Mouse (Mus musculus) erythroblast, embryonic 14.5 days (primary cell): Measurements from ENCODE around the gene Pde11a. TPM values are rescaled to one million over a fixed set of nuclear protein-coding genes. Genes with fewer than 3 reads are reported as not detected.

Source experiments
- H3K27me3 ChIP-seq: 2 replicates; pipeline ENCODE4 v1.6.1; 2012; ENCODE audit warnings: inconsistent platforms; ENCODE audit not compliant: control insufficient read depth
- H3K36me3 ChIP-seq: 2 replicates; pipeline ENCODE4 v1.6.1; 2012; ENCODE audit warnings: mild to moderate bottlenecking, inconsistent platforms; ENCODE audit not compliant: control insufficient read depth
- H3K4me1 ChIP-seq: 2 replicates; pipeline ENCODE4 v1.6.1; 2012; ENCODE audit warnings: inconsistent platforms; ENCODE audit not compliant: control insufficient read depth
- H3K4me3 ChIP-seq: replicated peaks from 2 replicates; pipeline ENCODE3; 2012; ENCODE audit warnings: moderate library complexity, mild to moderate bottlenecking, inconsistent platforms
- H3K9me3 ChIP-seq: 2 replicates; pipeline ENCODE4 v1.6.1; 2012; ENCODE audit warnings: low read length, inconsistent platforms, mixed read lengths; ENCODE audit not compliant: control insufficient read depth
- GATA1 ChIP-seq: IDR thresholded peaks from 2 replicates; pipeline ENCODE4 v1.6.1; 2012; ENCODE audit warnings: low read length, inconsistent platforms, mixed read lengths
- TAL1 ChIP-seq: IDR thresholded peaks from 3 replicates; pipeline ENCODE4 v1.6.1; 2012; ENCODE audit warnings: low read length, inconsistent platforms, mixed read lengths
- polyA plus RNA-seq: library from polyadenylated mRNA; stranded (reverse); fragments of >175 nt; gene quantifications from 2 replicates; pipeline ENCODE4 v1.2.3, GENCODE M21; 2012

Pde11a gene
- polyA plus RNA-seq, 1 experiment: not detected

DNA sequence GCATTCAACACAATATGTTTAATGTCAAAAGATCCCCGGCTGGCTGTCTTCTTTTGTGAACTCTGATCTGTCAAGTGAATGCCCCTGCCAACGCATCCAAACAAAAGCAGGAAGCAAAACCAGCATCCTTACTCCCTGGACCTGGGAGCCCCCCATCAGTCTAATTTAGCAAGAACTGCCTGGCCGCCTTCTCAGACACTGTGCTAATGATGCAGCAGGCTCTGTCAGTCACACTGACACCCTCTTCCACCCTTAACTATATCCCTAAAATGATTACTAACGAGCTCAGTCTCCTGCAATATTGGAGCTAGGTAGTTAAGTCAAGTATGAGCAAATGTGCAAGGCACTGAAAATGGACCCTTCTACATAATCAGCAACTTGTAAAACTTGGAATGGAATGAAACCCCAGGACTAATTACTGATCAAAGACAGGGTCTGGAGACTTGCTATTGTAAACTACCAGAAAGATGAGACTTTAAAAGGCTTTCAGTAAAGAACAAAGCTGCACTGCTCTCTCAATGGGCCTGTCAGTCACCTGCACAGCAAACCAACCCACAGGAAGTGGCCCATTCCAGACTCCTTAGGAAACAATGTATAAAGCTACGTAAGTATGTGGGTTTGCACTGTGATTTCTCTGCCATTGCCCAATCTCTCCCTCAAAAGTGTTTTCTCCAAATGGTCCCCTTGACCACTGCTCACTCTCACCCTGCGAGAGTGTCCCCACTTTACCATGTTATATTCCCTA lies 118.0 kb downstream of the Pde11a start:
- Histone ChIP-seq H3K9me3 (no peaks in the 10 kb centered on the region), H3K36me3 (no peaks in the 10 kb centered on the region), H3K27me3 (no peaks in the 10 kb centered on the region), H3K4me3 (no peak overlapping the region), H3K4me1 (no peaks in the 10 kb centered on the region)
- no peak for TF ChIP-seq TAL1
- no peak for TF ChIP-seq GATA1

DNA sequence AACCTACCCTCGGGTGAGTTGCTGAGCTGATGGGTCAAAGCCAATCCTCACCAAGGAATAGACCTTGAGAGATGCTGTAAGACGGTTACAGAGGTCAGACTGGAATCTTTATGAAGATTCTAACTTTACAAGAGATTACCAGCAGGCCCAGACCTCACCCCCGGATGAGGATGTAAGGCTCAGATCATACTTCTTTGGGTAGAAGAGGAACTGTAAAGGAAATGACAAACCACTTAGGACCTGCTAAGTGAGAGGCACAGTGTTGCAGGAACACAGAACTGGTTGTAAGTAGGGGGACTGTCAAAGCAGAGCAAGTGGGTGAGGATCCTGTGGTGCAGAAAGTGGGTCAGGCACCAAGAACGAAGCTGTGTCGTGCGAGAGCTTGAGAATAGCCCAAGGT lies 119.0 kb downstream of the Pde11a start:
- H3K27me3 ChIP-seq: no peaks in the 10 kb centered on the region
- H3K4me3 ChIP-seq: no peak overlapping the region
- H3K4me1 ChIP-seq: no peaks in the 10 kb centered on the region
- no peaks in the 10 kb centered on the region for H3K9me3 ChIP-seq
- no peaks in the 10 kb centered on the region for H3K36me3 ChIP-seq
- TF ChIP-seq TAL1 (no peak), GATA1 (no peak)

GRCm38 (mm10) chr2:76216146-76216545 lies 122.4 kb downstream of the Pde11a start:
- Histone ChIP-seq H3K27me3 (no peaks in the 10 kb centered on the region), H3K4me3 (no peak overlapping the region), H3K36me3 (no peaks in the 10 kb centered on the region), H3K9me3 (no peaks in the 10 kb centered on the region), H3K4me1 (peaks cover 1% of the 10 kb centered on the region; the same call in 1 of the 2 replicates)
- TF ChIP-seq GATA1 (no peak), TAL1 (no peak)

GRCm38 (mm10) chr2:76215219-76215618 lies 123.4 kb downstream of the Pde11a start:
- H3K4me3 ChIP-seq: no peak overlapping the region
- no peaks in the 10 kb centered on the region for H3K9me3 ChIP-seq
- H3K36me3 ChIP-seq: no peaks in the 10 kb centered on the region
- H3K27me3 ChIP-seq: no peaks in the 10 kb centered on the region
- TF ChIP-seq GATA1 (no peak), TAL1 (no peak)
- H3K4me1 ChIP-seq: peaks cover 1% of the 10 kb centered on the region; the same call in 1 of the 2 replicates

DNA sequence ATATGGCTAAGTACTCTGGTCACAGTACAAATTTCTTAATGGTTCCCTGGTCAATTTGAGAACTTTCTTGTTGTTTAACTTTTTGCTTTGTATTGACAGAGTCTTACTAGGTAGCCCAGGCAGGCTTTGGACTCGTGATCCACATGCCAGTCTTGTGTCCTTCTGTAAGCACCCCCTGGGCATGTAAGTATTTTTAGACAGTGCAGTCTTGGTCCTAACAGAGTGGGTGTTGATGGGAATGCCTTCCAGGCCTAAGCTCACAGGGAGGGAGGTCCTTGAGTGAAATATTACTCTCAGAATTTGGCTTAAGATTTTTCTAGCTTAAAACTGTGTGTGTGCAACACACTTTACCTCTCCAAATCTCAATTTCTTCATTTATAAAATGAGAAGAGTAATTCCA lies 153.4 kb downstream of the Pde11a start:
- H3K4me3 ChIP-seq: no peak overlapping the region
- no peaks in the 10 kb centered on the region for H3K4me1 ChIP-seq
- H3K27me3 ChIP-seq: no peaks in the 10 kb centered on the region
- H3K36me3 ChIP-seq: no peaks in the 10 kb centered on the region
- H3K9me3 ChIP-seq: no peaks in the 10 kb centered on the region
- TF ChIP-seq TAL1: no peak
- TF ChIP-seq GATA1: no peak

- Histone ChIP-seq H3K36me3 (no peaks in the 10 kb centered on the region), H3K4me1 (no peaks in the 10 kb centered on the region), H3K27me3 (no peaks in the 10 kb centered on the region), H3K9me3 (no peaks in the 10 kb centered on the region), H3K4me3 (no peak overlapping the region)
- TF ChIP-seq TAL1: no peak
- TF ChIP-seq GATA1: no peak
These were observed 175.8 kb downstream of the Pde11a start for GRCm38 (mm10) chr2:76162822-76163221.

DNA sequence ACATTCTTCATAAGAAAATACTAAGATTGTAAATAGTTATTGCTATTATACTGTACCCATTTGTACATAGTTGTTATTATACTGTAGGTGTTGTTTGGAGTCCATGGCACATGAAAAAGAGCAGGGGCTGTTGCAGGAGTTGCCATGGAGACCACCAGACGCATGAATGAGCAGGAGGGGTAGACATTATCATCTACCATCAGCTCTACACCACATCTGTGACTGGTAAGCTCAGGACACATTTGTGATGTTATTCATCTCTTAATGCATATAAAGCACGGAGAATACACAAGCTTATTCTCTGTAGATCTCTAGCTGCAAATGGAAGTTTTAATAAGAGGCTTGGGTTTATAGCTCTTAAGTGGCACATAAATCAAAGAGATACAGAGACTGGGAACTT lies 179.6 kb downstream of the Pde11a start:
- Histone ChIP-seq H3K4me3 (no peak overlapping the region), H3K4me1 (no peaks in the 10 kb centered on the region)
- TF ChIP-seq TAL1: no peak
- TF ChIP-seq GATA1: no peak

GRCm38 (mm10) chr2:76141136-76141535 lies 197.4 kb downstream of the Pde11a start:
- TF ChIP-seq GATA1 (no peak), TAL1 (no peak)
- Histone ChIP-seq H3K27me3 (no peaks in the 10 kb centered on the region), H3K4me3 (no peak overlapping the region), H3K9me3 (no peaks in the 10 kb centered on the region), H3K36me3 (no peaks in the 10 kb centered on the region), H3K4me1 (no peaks in the 10 kb centered on the region)

More for the DNA sequence above, 179.6 kb downstream of the Pde11a start:
- H3K27me3 ChIP-seq: no peaks in the 10 kb centered on the region
- H3K9me3 ChIP-seq: no peaks in the 10 kb centered on the region
- no peaks in the 10 kb centered on the region for H3K36me3 ChIP-seq

DNA sequence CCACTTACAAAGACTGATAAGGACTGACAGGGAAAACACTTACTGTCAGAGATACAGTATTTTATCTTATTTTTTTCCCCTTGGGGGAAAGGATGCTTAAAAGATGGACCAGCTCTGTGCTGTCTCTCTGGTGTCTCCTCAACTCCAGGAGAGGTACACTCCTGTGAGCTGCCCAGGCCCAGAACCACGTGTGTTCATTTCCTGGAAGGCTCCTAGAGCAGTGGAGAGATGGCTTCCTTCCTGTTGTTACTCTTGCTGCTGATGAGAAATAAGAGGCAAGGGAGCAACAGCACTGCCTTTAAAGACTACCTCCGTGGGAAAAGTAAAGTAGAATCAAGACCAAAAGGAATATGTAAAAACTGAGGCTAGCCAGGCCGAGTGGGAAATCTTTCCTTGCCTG lies 205.6 kb downstream of the Pde11a start:
- no peaks in the 10 kb centered on the region for H3K4me1 ChIP-seq
- no peak for TF ChIP-seq GATA1
- TF ChIP-seq TAL1: no peak
- no peaks in the 10 kb centered on the region for H3K9me3 ChIP-seq
- no peaks in the 10 kb centered on the region for H3K36me3 ChIP-seq
- no peaks in the 10 kb centered on the region for H3K27me3 ChIP-seq
- H3K4me3 ChIP-seq: no peak overlapping the region

GRCm38 (mm10) chr2:76129933-76130627 lies 208.5 kb downstream of the Pde11a start:
- Histone ChIP-seq H3K4me1 (no peaks in the 10 kb centered on the region), H3K4me3 (no peak overlapping the region), H3K9me3 (no peaks in the 10 kb centered on the region), H3K36me3 (no peaks in the 10 kb centered on the region), H3K27me3 (no peaks in the 10 kb centered on the region)
- no peak for TF ChIP-seq GATA1
- TF ChIP-seq TAL1: no peak
